Mouse (Mus musculus) cerebellum, adult 2 months (tissue): ENCODE measurements around the gene P3h1. TPM values are rescaled to one million over a fixed set of nuclear protein-coding genes. Genes with fewer than 3 reads are reported as not detected.
A peak's percentile ranks its signal among the peaks of the same experiment; 100 is the strongest.

Experiments used
- DNase-seq, 2 experiments: peaks; one replicate each; pipeline ENCODE4 v3.0.0; 2021
- H3K27ac ChIP-seq: fragments of 200-500 bp; 2 replicates; pipeline ENCODE4 v1.5.1; 2012; ENCODE audit warnings: low read length, control low read depth, inconsistent platforms; ENCODE audit not compliant: insufficient read depth
- H3K27me3 ChIP-seq: fragments of 200-500 bp; 2 replicates; pipeline ENCODE4 v1.6.1; 2012; ENCODE audit warnings: inconsistent platforms, mild to moderate bottlenecking, low read length, moderate library complexity; ENCODE audit not compliant: control insufficient read depth, insufficient read depth
- H3K4me1 ChIP-seq: fragments of 200-500 bp; 2 replicates; pipeline ENCODE4 v1.6.1; 2011; ENCODE audit warnings: low read length; ENCODE audit not compliant: control insufficient read depth, insufficient read depth
- H3K4me3 ChIP-seq: fragments of 200-500 bp; replicated peaks from 2 replicates; pipeline ENCODE3; 2011; ENCODE audit warnings: mild to moderate bottlenecking, low read depth, low read length, control low read depth; ENCODE audit not compliant: insufficient read depth
- CTCF ChIP-seq: fragments of 200-500 bp; IDR thresholded peaks from 2 replicates; pipeline ENCODE4 v1.5.1; 2011; ENCODE audit warnings: low read depth, mild to moderate bottlenecking, control low read depth, low read length, moderate library complexity, borderline replicate concordance; ENCODE audit not compliant: insufficient read depth
- POLR2A ChIP-seq: fragments of 200-500 bp; IDR thresholded peaks from 2 replicates; pipeline ENCODE4 v1.6.1; 2011; ENCODE audit warnings: low read length, control low read depth, borderline replicate concordance; ENCODE audit not compliant: insufficient read depth
- WGBS: fragments of 180-500 bp; shearing (Covaris S2); methylation state at CpG from one replicate; pipeline ENCODE4 v1.1.7; 2018; 5-methylcytosine and 5-hydroxymethylcytosine counted together
- polyA plus RNA-seq: library from polyadenylated mRNA; depleted of rRNA; stranded (reverse); fragments of >200 nt; gene quantifications from 2 replicates; pipeline ENCODE4 v1.2.3, GENCODE M21; 2012

Gene P3h1
- polyA plus RNA-seq, 1 experiment: 12.3 TPM

- Histone ChIP-seq H3K4me3 (no peak overlapping the region), H3K4me1 (no peaks in the 10 kb centered on the region), H3K27ac (no peak overlapping the region), H3K27me3 (no peaks in the 10 kb centered on the region)
- WGBS: 90% methylated on average over 1 of the region's 1 CpGs
- DNase-seq: no peak
- TF ChIP-seq CTCF (no peak), POLR2A (no peak)
Measured at GRCm38 (mm10) chr4:119284861-119285260, 52.1 kb downstream of the P3h1 start.

GRCm38 (mm10) chr4:119285336-119285735 is 52.6 kb downstream of the P3h1 start:
- 73% methylated on average over 2 of the region's 2 CpGs for WGBS
- TF ChIP-seq CTCF: no peak
- no peaks in the 10 kb centered on the region for H3K27me3 ChIP-seq

GRCm38 (mm10) chr4:119291921-119292320 is 59.2 kb downstream of the P3h1 start:
- H3K4me3 ChIP-seq: no peak overlapping the region
- H3K27me3 ChIP-seq: no peaks in the 10 kb centered on the region
- H3K4me1 ChIP-seq: no peaks in the 10 kb centered on the region
- TF ChIP-seq CTCF: no peak
- no peak for TF ChIP-seq POLR2A
- no peak overlapping the region for H3K27ac ChIP-seq
- DNase-seq: no peak
- WGBS: 82% methylated on average over 1 of the region's 1 CpGs

More at GRCm38 (mm10) chr4:119285336-119285735, 52.6 kb downstream of the P3h1 start:
- Histone ChIP-seq H3K4me1 (no peaks in the 10 kb centered on the region), H3K4me3 (no peak overlapping the region), H3K27ac (no peak overlapping the region)
- no peak for DNase-seq

GRCm38 (mm10) chr4:119292771-119293573 is 60.3 kb downstream of the P3h1 start:
- Histone ChIP-seq H3K4me3 (peak overlapping the region; percentile 87), H3K27me3 (no peaks in the 10 kb centered on the region), H3K4me1 (no peaks in the 10 kb centered on the region), H3K27ac (no peak overlapping the region)
- WGBS: under 1% methylated on average over 24 of the region's 24 CpGs
- no peak for TF ChIP-seq CTCF
- no peak for TF ChIP-seq POLR2A
- DNase-seq: peak; percentile 29 to 31

- Histone ChIP-seq H3K27me3 (no peaks in the 10 kb centered on the region), H3K4me3 (peak overlapping the region; percentile 87), H3K27ac (no peak overlapping the region), H3K4me1 (no peaks in the 10 kb centered on the region)
- TF ChIP-seq POLR2A (no peak), CTCF (no peak)
- under 1% methylated on average over 70 of the region's 80 CpGs for WGBS
- peak; percentile 29 to 44 for DNase-seq
Measured at GRCm38 (mm10) chr4:119293574-119294258, 61.0 kb downstream of the P3h1 start.

GRCm38 (mm10) chr4:119294415-119295133 is 61.9 kb downstream of the P3h1 start, which contains the start of gene Ybx1:
Gene Ybx1, minus strand, starts transcription at chr4:119294604.
- under 1% methylated on average over 61 of the region's 61 CpGs for WGBS
- DNase-seq: peak; percentile 99 to 100
- H3K4me3 ChIP-seq: peak within 1 kb of the TSS; percentile 87
- TF ChIP-seq CTCF (no peak), POLR2A (peak; percentile 75)
- peak within 1 kb of the TSS; percentile 87 for H3K27ac ChIP-seq
- no peaks in the 10 kb centered on the region for H3K4me1 ChIP-seq
- no peaks in the 10 kb centered on the region for H3K27me3 ChIP-seq

GRCm38 (mm10) chr4:119295134-119295453 is 62.4 kb downstream of the P3h1 start:
- H3K4me1 ChIP-seq: no peaks in the 10 kb centered on the region
- peak overlapping the region; percentile 87; the same call in 1 of the 2 replicates for H3K27ac ChIP-seq
- TF ChIP-seq CTCF (no peak), POLR2A (no peak)
- peak overlapping the region; percentile 83 for H3K4me3 ChIP-seq
- WGBS: 4% methylated on average over 6 of the region's 6 CpGs
- H3K27me3 ChIP-seq: no peaks in the 10 kb centered on the region
- no peak for DNase-seq
